Mouse (Mus musculus) adrenal gland, postnatal 36 days (tissue): ENCODE measurements around the gene Pdk2. TPM values are rescaled to one million over a fixed set of nuclear protein-coding genes. Genes with fewer than 3 reads are reported as not detected.

Experiments
- DNase-seq, 2 experiments: peaks; one replicate each; pipeline ENCODE4 v3.0.0; 2021; ENCODE audit warnings: mixed read lengths in 1 of 2
- long read RNA-seq, 2 experiments: library from polyadenylated mRNA; stranded (forward); transcript quantifications; one replicate each; pipeline ENCODE4 v2.0.0; 2021; ENCODE audit warnings: borderline sequencing depth in 2 of 2
- total RNA-seq, 2 experiments: library from RNA; stranded (reverse); gene quantifications; 2 replicates each; pipeline ENCODE4 v1.2.3; 2021

Gene Pdk2
- total RNA-seq: 100 to 1,000 TPM in 1 of 2 experiments, 10 to 100 TPM in 1; 70.0 to 103 TPM
- long read RNA-seq, experiment 1, transcript Pdk2-201 (11 exons, 2,246 nt): major isoform, 30 of 47 reads
- long read RNA-seq, experiment 1, partial matches to known transcripts: 6 of 47 reads
- long read RNA-seq, experiment 1, other reads (novel, unspliced or antisense): 11 of 47 reads
- long read RNA-seq, experiment 2, transcript Pdk2-201 (11 exons, 2,246 nt): major isoform, 54 of 55 reads
- long read RNA-seq, experiment 2, partial matches to known transcripts: 0 of 55 reads
- long read RNA-seq, experiment 2, other reads (novel, unspliced or antisense): 1 of 55 reads

GRCm38 (mm10) chr11:95041139-95041609 lies at the start of gene Pdk2:
Pdk2 (minus strand) TSS chr11:95041354.
- DNase-seq: peak; percentile 95 to 97

- peak; percentile 65 to 78 for DNase-seq
These were observed 48.0 kb upstream of the Pdk2 start for GRCm38 (mm10) chr11:95088857-95089779.

GRCm38 (mm10) chr11:95088286-95088685 lies 47.1 kb upstream of the Pdk2 start:
- DNase-seq: no peak

GRCm38 (mm10) chr11:95087301-95088228 lies 46.4 kb upstream of the Pdk2 start:
- DNase-seq: no peak

- DNase-seq: peak in 1 of 2 experiments; percentile 50
These were observed 45.1 kb upstream of the Pdk2 start for GRCm38 (mm10) chr11:95086229-95086628.

GRCm38 (mm10) chr11:95085710-95086109 lies 44.6 kb upstream of the Pdk2 start:
- no peak for DNase-seq

GRCm38 (mm10) chr11:95084811-95085382 lies 43.7 kb upstream of the Pdk2 start:
- no peak for DNase-seq

GRCm38 (mm10) chr11:95084175-95084574 lies 43.0 kb upstream of the Pdk2 start:
- peak in 1 of 2 experiments; percentile 42 for DNase-seq

- no peak for DNase-seq
These were observed 41.7 kb upstream of the Pdk2 start for GRCm38 (mm10) chr11:95082896-95083295.

- no peak for DNase-seq
These were observed 39.6 kb upstream of the Pdk2 start for GRCm38 (mm10) chr11:95080783-95081182.

- DNase-seq: peak; percentile 75 to 78
These were observed 38.2 kb upstream of the Pdk2 start for GRCm38 (mm10) chr11:95079256-95079875.

GRCm38 (mm10) chr11:95077956-95078355 lies 36.8 kb upstream of the Pdk2 start:
- no peak for DNase-seq

- DNase-seq: peak; percentile 88 to 90
These were observed 35.5 kb upstream of the Pdk2 start, which contains the start of gene Itga3 for GRCm38 (mm10) chr11:95076536-95077111. Itga3 (minus strand) TSS chr11:95076801.

GRCm38 (mm10) chr11:95076041-95076535 lies 34.9 kb upstream of the Pdk2 start:
- peak; percentile 66 to 76 for DNase-seq

GRCm38 (mm10) chr11:95075197-95076040 lies 34.3 kb upstream of the Pdk2 start:
- DNase-seq: no peak

GRCm38 (mm10) chr11:95074694-95075093 lies 33.5 kb upstream of the Pdk2 start:
- DNase-seq: no peak

- no peak for DNase-seq
These were observed 32.7 kb upstream of the Pdk2 start for GRCm38 (mm10) chr11:95073835-95074234.

- DNase-seq: no peak
These were observed 31.6 kb upstream of the Pdk2 start for GRCm38 (mm10) chr11:95072804-95073203.

GRCm38 (mm10) chr11:95072136-95072535 lies 31.0 kb upstream of the Pdk2 start:
- DNase-seq: no peak
